Mouse (Mus musculus) MEL (cell line): ENCODE results near the gene E130308A19Rik. TPM values are rescaled to one million over a fixed set of nuclear protein-coding genes. Genes with fewer than 3 reads are reported as not detected.

ENCODE experiments used
- DNase-seq: peaks from one replicate; pipeline ENCODE4 v3.0.0; 2011; ENCODE audit warnings: low read depth, low spot score
- H3K27ac ChIP-seq: 2 replicates; pipeline ENCODE4 v1.5.1; 2012; ENCODE audit warnings: low read depth, mild to moderate bottlenecking, control low read depth, low read length, moderate library complexity; ENCODE audit not compliant: control insufficient read depth
- H3K27me3 ChIP-seq, 2 experiments: fragments of 150-350 bp in 1 of 2; sonication (generic) in 1 of 2; 2 replicates each; pipeline ENCODE4 v1.6.1; 2012; ENCODE audit warnings: low read length in 2 of 2, mild to moderate bottlenecking in 2 of 2, improper control_type of control experiment in 1 of 2, moderate library complexity in 1 of 2; ENCODE audit not compliant: insufficient read depth in 2 of 2, control insufficient read depth in 1 of 2
- H3K36me3 ChIP-seq, 2 experiments: 2 replicates each; pipeline ENCODE4 v1.6.1; 2012 to 2014; ENCODE audit warnings: low read length in 2 of 2, improper control_type of control experiment in 1 of 2, inconsistent platforms in 1 of 2, mild to moderate bottlenecking in 1 of 2; ENCODE audit not compliant: insufficient read depth in 2 of 2, control insufficient read depth in 1 of 2
- H3K4me1 ChIP-seq, 2 experiments: fragments of 150-350 bp in 1 of 2; sonication (generic) in 1 of 2; 2 replicates each; pipeline ENCODE4 v1.6.1; 2012; ENCODE audit warnings: low read length in 2 of 2, improper control_type of control experiment in 1 of 2, mild to moderate bottlenecking in 1 of 2; ENCODE audit not compliant: insufficient read depth in 2 of 2, control insufficient read depth in 1 of 2
- H3K4me3 ChIP-seq, 2 experiments: fragments of 150-350 bp in 1 of 2; sonication (generic) in 1 of 2; 2 replicates each; pipeline ENCODE4 v1.5.1; 2012; ENCODE audit warnings: low read depth in 2 of 2, low read length in 2 of 2, mild to moderate bottlenecking in 2 of 2, moderate library complexity in 2 of 2, control low read depth in 1 of 2, improper control_type of control experiment in 1 of 2; ENCODE audit not compliant: control insufficient read depth in 1 of 2, insufficient read depth in 1 of 2
- H3K79me2 ChIP-seq: 2 replicates; pipeline ENCODE4 v1.6.1; 2012; ENCODE audit warnings: mild to moderate bottlenecking, low read length, moderate library complexity; ENCODE audit not compliant: control insufficient read depth, poor library complexity, insufficient read depth
- H3K9ac ChIP-seq: 2 replicates; pipeline ENCODE4 v1.6.1; 2012; ENCODE audit warnings: low read depth, mild to moderate bottlenecking, control low read depth, low read length, moderate library complexity; ENCODE audit not compliant: control insufficient read depth, poor library complexity, severe bottlenecking
- H3K9me3 ChIP-seq: fragments of 150-350 bp; sonication (generic); replicated peaks from 2 replicates; pipeline ENCODE4 v1.6.1; 2012; ENCODE audit warnings: mild to moderate bottlenecking, low read length, improper control_type of control experiment, moderate library complexity; ENCODE audit not compliant: insufficient read depth
- CTCF ChIP-seq, 3 experiments: IDR thresholded peaks in 2 of 3; conservative IDR thresholded peaks in 1 of 3; 2 replicates each; pipeline ENCODE4 v1.5.1; 2011 to 2012; ENCODE audit warnings: low read length in 3 of 3, low read depth in 2 of 3, mild to moderate bottlenecking in 2 of 3, improper control_type of control experiment in 1 of 3, inconsistent platforms in 1 of 3, mixed read lengths in 1 of 3, moderate library complexity in 1 of 3; ENCODE audit not compliant: control insufficient read depth in 1 of 3, insufficient read depth in 1 of 3, poor library complexity in 1 of 3, severe bottlenecking in 1 of 3
- HCFC1 ChIP-seq: IDR thresholded peaks from 2 replicates; pipeline ENCODE4 v1.6.1; 2012; ENCODE audit warnings: low read depth, mild to moderate bottlenecking, inconsistent platforms, low read length, improper control_type of control experiment, moderate library complexity
- KAT2A ChIP-seq: conservative IDR thresholded peaks from 2 replicates; pipeline ENCODE4 v1.6.1; 2012; ENCODE audit warnings: low read depth, low read length, improper control_type of control experiment, inconsistent platforms
- MAX ChIP-seq: IDR thresholded peaks from 2 replicates; pipeline ENCODE4 v1.6.1; 2011; ENCODE audit warnings: low read length, improper control_type of control experiment
- MAZ ChIP-seq: IDR thresholded peaks from 2 replicates; pipeline ENCODE4 v1.6.1; 2012; ENCODE audit warnings: low read depth, mild to moderate bottlenecking, inconsistent platforms, low read length, improper control_type of control experiment
- MEF2A ChIP-seq: IDR thresholded peaks from 2 replicates; pipeline ENCODE4 v1.6.1; 2014; ENCODE audit warnings: low read depth, mild to moderate bottlenecking, inconsistent platforms, low read length, improper control_type of control experiment; ENCODE audit not compliant: poor library complexity, insufficient replicate concordance, severe bottlenecking; ENCODE audit errors: extremely low read depth
- MYC ChIP-seq: IDR thresholded peaks from 2 replicates; pipeline ENCODE4 v1.6.1; 2011; ENCODE audit warnings: low read depth, mild to moderate bottlenecking, low read length, improper control_type of control experiment, moderate library complexity
- POLR2AphosphoS2 ChIP-seq: IDR thresholded peaks from 2 replicates; pipeline ENCODE4 v1.6.1; 2011; ENCODE audit warnings: low read length, improper control_type of control experiment
- POLR2AphosphoS5 ChIP-seq: IDR thresholded peaks from 2 replicates; pipeline ENCODE4 v1.6.1; 2012; ENCODE audit warnings: low read depth, borderline replicate concordance, mild to moderate bottlenecking, inconsistent platforms, low read length, moderate library complexity, mixed read lengths
- RAD21 ChIP-seq: IDR thresholded peaks from 2 replicates; pipeline ENCODE4 v1.6.1; 2011; ENCODE audit warnings: mild to moderate bottlenecking, low read depth, low read length, improper control_type of control experiment
- RCOR1 ChIP-seq: IDR thresholded peaks from 2 replicates; pipeline ENCODE4 v1.6.1; 2012; ENCODE audit warnings: low read depth, mild to moderate bottlenecking, inconsistent platforms, low read length, improper control_type of control experiment
- SIN3A ChIP-seq: IDR thresholded peaks from 2 replicates; pipeline ENCODE4 v1.6.1; 2012; ENCODE audit warnings: low read length, improper control_type of control experiment, inconsistent platforms
- SMC3 ChIP-seq: IDR thresholded peaks from 2 replicates; pipeline ENCODE4 v1.6.1; 2011; ENCODE audit warnings: low read depth, low read length, improper control_type of control experiment
- TBP ChIP-seq: IDR thresholded peaks from 2 replicates; pipeline ENCODE4 v1.8.0; 2011; ENCODE audit warnings: low read depth, low read length, improper control_type of control experiment
- TCF12 ChIP-seq: IDR thresholded peaks from 2 replicates; pipeline ENCODE4 v1.6.1; 2014; ENCODE audit warnings: low read depth, mild to moderate bottlenecking, inconsistent platforms, low read length, improper control_type of control experiment, moderate library complexity
- USF1 ChIP-seq: IDR thresholded peaks from 2 replicates; pipeline ENCODE4 v1.6.1; 2014; ENCODE audit warnings: low read depth, mild to moderate bottlenecking, inconsistent platforms, low read length, improper control_type of control experiment, moderate library complexity
- USF2 ChIP-seq, 2 experiments: IDR thresholded peaks; 2 replicates each; pipeline ENCODE4 v1.6.1; 2011 to 2012; ENCODE audit warnings: improper control_type of control experiment in 2 of 2, low read length in 2 of 2, borderline replicate concordance in 1 of 2, inconsistent platforms in 1 of 2, low read depth in 1 of 2, mild to moderate bottlenecking in 1 of 2; ENCODE audit not compliant: insufficient read depth in 1 of 2
- ZC3H11A ChIP-seq: IDR thresholded peaks from 2 replicates; pipeline ENCODE4 v1.6.1; 2012; ENCODE audit warnings: low read depth, mild to moderate bottlenecking, inconsistent platforms, low read length, improper control_type of control experiment
- ZKSCAN1 ChIP-seq: IDR thresholded peaks from 2 replicates; pipeline ENCODE4 v1.6.1; 2012; ENCODE audit warnings: low read depth, mild to moderate bottlenecking, inconsistent platforms, low read length, improper control_type of control experiment, moderate library complexity
- polyA plus RNA-seq, 2 experiments: library from polyadenylated mRNA; stranded (reverse) in 1 of 2; unstranded in 1 of 2; fragments of >175 nt in 1 of 2; fragments of >200 nt in 1 of 2; gene quantifications; 2 replicates each; pipeline versions ENCODE4 v1.2.1 to v1.2.4; 2012; ENCODE audit warnings: low replicate concordance in 2 of 2, low read depth in 1 of 2; ENCODE audit not compliant: insufficient read length in 2 of 2, insufficient read depth in 1 of 2, missing spikeins in 1 of 2
- total RNA-seq: library from RNA; depleted of rRNA; stranded (reverse); fragments of 300-350 nt; gene quantifications from 2 replicates; pipeline ENCODE4 v1.2.3, GENCODE M21; 2012

Gene E130308A19Rik
- total and polyA plus RNA-seq, 3 experiments, result 4.0 to 12.5 TPM; not detected in 1

DNA sequence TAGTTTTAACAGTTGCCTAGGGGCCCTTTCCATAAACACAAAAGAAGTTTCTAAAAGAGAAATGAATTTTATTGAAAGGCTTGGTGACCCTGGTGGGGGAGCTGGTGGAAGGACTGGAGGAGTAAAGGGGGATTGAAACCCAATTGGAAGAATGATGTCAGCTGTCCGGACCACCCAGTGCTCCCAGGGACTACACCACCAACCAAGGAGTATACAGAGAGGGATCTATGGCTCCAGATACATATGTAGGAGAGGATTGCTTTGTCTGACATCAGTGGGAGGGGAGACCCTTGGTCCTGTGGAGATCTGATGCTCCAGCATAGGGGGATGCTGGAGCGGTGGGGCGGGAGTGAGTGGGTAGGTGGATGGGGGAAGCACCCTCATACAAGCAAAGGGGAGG, 20.5 kb upstream of the E130308A19Rik start:
- no peak for DNase-seq
- Histone ChIP-seq H3K4me1 (no peaks in the 10 kb centered on the region), H3K36me3 (no peaks in the 10 kb centered on the region), H3K79me2 (no peaks in the 10 kb centered on the region), H3K9me3 (no peaks in the 10 kb centered on the region), H3K9ac (no peak overlapping the region), H3K27ac (no peak overlapping the region), H3K4me3 (no peak overlapping the region), H3K27me3 (no peaks in the 10 kb centered on the region)
- TF ChIP-seq MAX (no peak), ZKSCAN1 (no peak), USF1 (no peak), USF2 (IDR thresholded peaks at IDR 0.05; ENCODE audit: borderline replicate concordance in 1 of 2, insufficient read depth in 1 of 2, low read depth in 1 of 2, low read length in 2 of 2) (no peak), TBP (no peak), RCOR1 (no peak), HCFC1 (no peak), POLR2AphosphoS5 (no peak)

DNA sequence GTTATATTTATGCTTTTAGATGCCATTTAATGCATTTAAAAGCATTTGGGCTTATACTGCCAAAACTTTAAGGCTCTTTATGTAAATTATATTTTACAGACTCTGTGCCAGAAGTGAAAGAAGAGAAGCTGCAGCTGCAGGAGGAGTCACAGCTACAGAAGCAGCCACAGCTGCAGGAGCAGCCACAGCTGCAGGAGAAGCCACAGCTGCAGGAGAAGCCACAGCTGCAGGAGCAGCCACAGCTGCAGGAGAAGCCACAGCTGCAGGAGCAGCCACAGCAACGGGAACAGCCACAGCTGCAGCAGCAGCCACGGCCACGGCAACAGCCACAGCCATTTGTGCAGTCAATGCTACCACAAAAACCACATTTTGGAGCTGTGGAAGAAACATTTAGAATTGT, 15.6 kb upstream of the E130308A19Rik start:
- DNase-seq, result no peak
- 0 out of 2 replicates have a peak, but pooled peaks have one; percentile 20 for TF ChIP-seq TCF12
- TF ChIP-seq MEF2A, result no peak
- Histone ChIP-seq H3K27ac (no peak overlapping the region), H3K4me1 (no peaks in the 10 kb centered on the region), H3K79me2 (no peaks in the 10 kb centered on the region), H3K9me3 (no peaks in the 10 kb centered on the region), H3K9ac (no peak overlapping the region), H3K27me3 (no peaks in the 10 kb centered on the region), H3K4me3 (no peak overlapping the region), H3K36me3 (no peaks in the 10 kb centered on the region; a peak in 1 of 4 replicates)

DNA sequence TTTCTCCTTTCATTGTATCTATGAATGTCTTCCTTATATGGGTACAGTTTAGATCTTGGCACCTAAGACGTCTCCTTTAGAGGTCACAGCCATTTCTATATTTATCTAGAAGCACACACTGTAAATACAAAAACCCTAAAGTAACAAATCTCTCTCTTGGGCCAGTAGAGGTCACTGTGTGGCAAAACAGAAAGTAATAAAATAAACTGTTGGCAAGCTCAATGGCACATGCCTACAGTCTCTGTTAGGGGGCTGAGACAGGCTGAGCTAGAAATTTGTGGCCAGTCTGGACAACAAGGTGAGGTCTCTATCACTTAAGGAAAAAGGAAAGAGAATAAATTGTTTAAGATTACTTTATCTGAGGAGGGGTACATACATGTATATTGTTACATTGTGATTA, 11.0 kb upstream of the E130308A19Rik start:
- Histone ChIP-seq H3K4me3 (no peak overlapping the region), H3K36me3 (no peaks in the 10 kb centered on the region; a peak in 1 of 4 replicates), H3K4me1 (no peaks in the 10 kb centered on the region), H3K79me2 (no peaks in the 10 kb centered on the region), H3K9ac (no peak overlapping the region), H3K27me3 (no peaks in the 10 kb centered on the region), H3K9me3 (no peaks in the 10 kb centered on the region), H3K27ac (no peak overlapping the region)
- TF ChIP-seq SIN3A (peak; percentile 22; the same call in 1 of the 2 replicates), POLR2AphosphoS2 (no peak), MAZ (no peak), ZC3H11A (peak; percentile 92), KAT2A (no peak), RAD21 (peak; percentile 87), CTCF (IDR thresholded peaks at IDR 0.05 in 2 of 3, conservative IDR thresholded peaks at IDR 0.05 in 1 of 3; ENCODE audit: control insufficient read depth in 1 of 3, insufficient read depth in 1 of 3, low read depth in 2 of 3, low read length in 3 of 3, poor library complexity in 1 of 3, severe bottlenecking in 1 of 3) (peak in 2 of 3 experiments; percentile 47 to 83; a peak in 4 of 6 replicates), SMC3 (peak; percentile 88), MYC (peak; percentile 64)
- DNase-seq, result peak; percentile 74
